Mouse (Mus musculus) heart, embryonic 11.5 days (tissue): ENCODE measurements around the gene Hacl1. TPM values are rescaled to one million over a fixed set of nuclear protein-coding genes. Genes with fewer than 3 reads are reported as not detected.
A peak's percentile ranks its signal among the peaks of the same experiment; 100 is the strongest.

Experiments
- ATAC-seq: fragments of 200-750 bp; cut with Nextera tagmentation; replicated peaks from 2 replicates; pipeline ENCODE4 v1.8.0; 2017; ENCODE audit warnings: moderate library complexity; ENCODE audit not compliant: insufficient number of reproducible peaks, low FRiP score, low TSS enrichment
- H3K27ac ChIP-seq: fragments of 300-500 bp; sonication (generic); 2 replicates; pipeline ENCODE4 v1.5.1; 2014; ENCODE audit warnings: mild to moderate bottlenecking, low read depth, low read length
- H3K27me3 ChIP-seq: fragments of 300-500 bp; sonication (generic); 2 replicates; pipeline ENCODE4 v1.6.1; 2014; ENCODE audit warnings: mild to moderate bottlenecking, low read length, mixed read lengths; ENCODE audit not compliant: control insufficient read depth, insufficient read depth
- H3K36me3 ChIP-seq: fragments of 300-500 bp; sonication (generic); 2 replicates; pipeline ENCODE4 v1.6.1; 2014; ENCODE audit warnings: mild to moderate bottlenecking, low read length, moderate library complexity, mixed read lengths; ENCODE audit not compliant: control insufficient read depth, insufficient read depth
- H3K4me1 ChIP-seq: fragments of 300-500 bp; sonication (generic); 2 replicates; pipeline ENCODE4 v1.6.1; 2014; ENCODE audit warnings: low read length; ENCODE audit not compliant: control insufficient read depth, insufficient read depth
- H3K4me2 ChIP-seq: fragments of 300-500 bp; sonication (generic); 2 replicates; pipeline ENCODE4 v1.6.1; 2014; ENCODE audit warnings: mild to moderate bottlenecking, moderate library complexity
- H3K4me3 ChIP-seq: fragments of 300-500 bp; sonication (generic); 2 replicates; pipeline ENCODE4 v1.5.1; 2014; ENCODE audit warnings: low read depth, low read length
- H3K9ac ChIP-seq: fragments of 300-500 bp; sonication (generic); 2 replicates; pipeline ENCODE4 v1.6.1; 2014; ENCODE audit warnings: mild to moderate bottlenecking, low read depth, low read length, moderate library complexity
- H3K9me3 ChIP-seq: fragments of 300-500 bp; sonication (generic); replicated peaks from 2 replicates; pipeline ENCODE4 v1.6.1; 2016; ENCODE audit warnings: low read length; ENCODE audit not compliant: control insufficient read depth
- WGBS: fragments of 180-500 bp; shearing (Covaris S2); extraction: QIAGEN DNeasy Blood & Tissue Kit; methylation state at CpG from one replicate; pipeline ENCODE4 v1.1.7; 2014; ENCODE audit not compliant: insufficient replicate concordance; 5-methylcytosine and 5-hydroxymethylcytosine counted together
- polyA plus RNA-seq: library from polyadenylated mRNA; unstranded; fragments of >200 nt; fragmentation: Nextera tagmentation; extraction: Ambion mirVana; gene quantifications from 2 replicates; pipeline ENCODE4 v1.2.1, GENCODE M21; 2014

Hacl1 gene
- polyA plus RNA-seq, 1 experiment from 2014 or later: 16.1 TPM

DNA sequence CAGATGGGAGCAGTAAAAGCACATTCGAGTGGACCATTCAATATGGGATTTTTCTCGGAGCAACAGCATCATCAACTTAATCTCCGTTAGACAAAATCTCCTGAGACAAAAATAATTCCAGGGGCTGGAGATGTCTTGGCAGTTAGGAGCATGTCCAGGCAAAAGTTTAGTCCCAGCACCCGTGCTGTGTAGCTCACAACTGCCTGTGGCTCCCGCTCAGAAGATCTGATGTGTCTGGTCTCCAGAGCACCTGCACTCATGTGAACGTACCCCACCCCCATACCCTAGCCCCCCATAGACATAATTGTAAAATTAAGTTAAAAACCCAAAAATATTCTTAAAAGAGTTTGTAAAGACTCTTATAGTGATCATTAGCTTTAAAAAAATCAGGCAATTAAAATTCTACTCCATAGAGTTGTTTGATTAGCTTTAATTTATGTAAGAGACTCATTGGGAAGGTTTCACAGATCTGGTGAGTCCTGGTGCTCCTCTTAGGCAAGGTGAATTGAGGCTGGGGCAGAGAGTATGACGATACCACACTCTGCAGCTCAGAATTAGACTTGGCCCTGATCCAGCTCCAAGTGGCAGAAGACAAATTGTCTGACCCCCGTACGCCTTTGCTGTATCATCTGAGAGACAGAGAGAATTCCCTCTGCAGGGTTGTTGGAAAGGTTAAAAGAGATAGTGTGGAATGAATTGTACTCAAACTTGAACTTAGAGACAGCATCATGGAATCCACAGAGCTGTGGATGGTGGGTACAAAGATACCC lies 62.9 kb downstream of the Hacl1 start:
- ATAC-seq: no peak
- 45% methylated on average over 9 of the region's 9 CpGs for WGBS
- no peaks in the 10 kb centered on the region for H3K27me3 ChIP-seq
- H3K9me3 ChIP-seq: no peaks in the 10 kb centered on the region; the same call in 1 of the 2 replicates
- no peak overlapping the region for H3K27ac ChIP-seq
- H3K4me1 ChIP-seq: peaks cover 24% of the 10 kb centered on the region
- H3K9ac ChIP-seq: no peak overlapping the region
- no peak overlapping the region for H3K4me3 ChIP-seq
- H3K36me3 ChIP-seq: no peaks in the 10 kb centered on the region
- peak overlapping the region; percentile 25 for H3K4me2 ChIP-seq

- H3K27ac ChIP-seq: peak overlapping the region; percentile 64
- H3K9me3 ChIP-seq: no peaks in the 10 kb centered on the region
- ATAC-seq: no peak
- peak overlapping the region; percentile 25 for H3K4me2 ChIP-seq
- H3K9ac ChIP-seq: no peak overlapping the region
- 30% methylated on average over 10 of the region's 10 CpGs for WGBS
- no peaks in the 10 kb centered on the region for H3K36me3 ChIP-seq
- H3K4me3 ChIP-seq: peak overlapping the region; percentile 2
- no peaks in the 10 kb centered on the region for H3K27me3 ChIP-seq
- peaks cover 24% of the 10 kb centered on the region for H3K4me1 ChIP-seq
Observed at GRCm38 (mm10) chr14:31576846-31577697, 64.0 kb downstream of the Hacl1 start.

DNA sequence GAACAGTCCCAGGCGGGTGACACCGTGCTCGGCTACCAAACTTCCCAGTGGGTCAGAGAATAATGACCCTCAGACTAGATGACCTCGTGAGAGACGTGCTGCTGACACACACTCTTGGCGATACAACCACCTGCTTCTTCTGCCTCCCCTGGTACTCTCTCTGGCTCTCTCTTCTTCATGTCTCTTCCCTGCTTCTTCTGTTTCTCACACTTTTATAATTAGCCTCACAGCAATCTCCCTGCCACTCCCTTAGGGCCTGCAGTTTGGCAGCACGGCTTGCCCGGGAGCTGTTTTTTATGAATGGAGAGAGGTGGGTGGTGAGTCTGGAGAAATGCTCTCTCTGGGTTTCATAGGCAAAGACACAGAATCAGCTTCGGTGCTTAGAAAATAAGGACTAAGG lies 65.2 kb downstream of the Hacl1 start:
- Histone ChIP-seq H3K36me3 (no peaks in the 10 kb centered on the region), H3K4me2 (peak overlapping the region; percentile 25), H3K9me3 (no peaks in the 10 kb centered on the region), H3K27ac (peak overlapping the region; percentile 64), H3K4me1 (peaks cover 26% of the 10 kb centered on the region), H3K9ac (peak overlapping the region; percentile 50), H3K27me3 (no peaks in the 10 kb centered on the region), H3K4me3 (peak overlapping the region; percentile 2; the same call in 1 of the 2 replicates)
- no peak for ATAC-seq
- 53% methylated on average over 9 of the region's 9 CpGs for WGBS

DNA sequence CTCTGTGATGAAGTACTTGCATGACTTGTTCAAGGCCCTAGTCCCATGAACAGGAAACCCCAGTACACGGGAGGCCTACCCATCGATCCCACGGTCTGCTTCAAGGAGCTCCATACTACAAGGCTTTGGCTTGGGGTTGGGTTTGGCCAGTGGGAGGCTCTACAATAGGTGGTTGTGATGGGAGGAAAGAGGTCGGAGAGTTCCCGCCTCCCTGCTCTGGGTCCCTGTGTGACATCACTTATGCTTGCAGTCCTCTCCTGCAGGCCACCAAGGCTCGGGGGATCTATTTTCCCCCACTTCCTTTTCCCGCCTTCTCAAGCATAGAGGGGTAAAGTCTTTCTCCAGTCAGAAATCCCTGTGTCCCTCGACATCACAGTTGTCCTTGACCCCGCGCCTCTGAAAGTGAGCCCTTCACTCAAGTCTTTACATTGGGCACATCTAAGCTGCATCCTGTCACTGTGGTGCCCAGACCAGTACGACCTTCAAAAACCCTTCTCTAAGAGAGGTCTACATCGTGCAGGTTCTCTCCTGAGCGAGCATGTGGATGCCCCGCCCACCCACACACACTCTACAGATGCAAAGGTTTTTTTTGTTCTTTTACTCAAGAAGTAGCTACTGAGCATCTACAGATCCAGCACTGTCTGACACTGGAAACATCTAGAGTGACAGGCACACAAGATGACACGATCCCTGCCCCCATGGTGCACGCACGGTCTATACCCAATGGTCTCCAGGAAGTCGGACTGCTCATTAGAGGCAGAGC lies 66.0 kb downstream of the Hacl1 start:
- Histone ChIP-seq H3K9ac (no peak overlapping the region), H3K4me3 (no peak overlapping the region), H3K27me3 (no peaks in the 10 kb centered on the region)

GRCm38 (mm10) chr14:31572561-31573175 lies 68.4 kb downstream of the Hacl1 start:
- Histone ChIP-seq H3K9ac (no peak overlapping the region), H3K36me3 (no peaks in the 10 kb centered on the region), H3K4me1 (peaks cover 34% of the 10 kb centered on the region), H3K27me3 (no peaks in the 10 kb centered on the region), H3K4me2 (no peak overlapping the region), H3K4me3 (no peak overlapping the region), H3K9me3 (no peaks in the 10 kb centered on the region), H3K27ac (no peak overlapping the region)
- 74% methylated on average over 9 of the region's 9 CpGs for WGBS
- ATAC-seq: no peak

More for the DNA sequence above, 66.0 kb downstream of the Hacl1 start:
- Histone ChIP-seq H3K36me3 (no peaks in the 10 kb centered on the region), H3K4me2 (peak overlapping the region; percentile 25; the same call in 1 of the 2 replicates), H3K4me1 (peaks cover 34% of the 10 kb centered on the region), H3K9me3 (no peaks in the 10 kb centered on the region), H3K27ac (no peak overlapping the region)
- ATAC-seq: no peak
- 90% methylated on average over 18 of the region's 18 CpGs for WGBS

DNA sequence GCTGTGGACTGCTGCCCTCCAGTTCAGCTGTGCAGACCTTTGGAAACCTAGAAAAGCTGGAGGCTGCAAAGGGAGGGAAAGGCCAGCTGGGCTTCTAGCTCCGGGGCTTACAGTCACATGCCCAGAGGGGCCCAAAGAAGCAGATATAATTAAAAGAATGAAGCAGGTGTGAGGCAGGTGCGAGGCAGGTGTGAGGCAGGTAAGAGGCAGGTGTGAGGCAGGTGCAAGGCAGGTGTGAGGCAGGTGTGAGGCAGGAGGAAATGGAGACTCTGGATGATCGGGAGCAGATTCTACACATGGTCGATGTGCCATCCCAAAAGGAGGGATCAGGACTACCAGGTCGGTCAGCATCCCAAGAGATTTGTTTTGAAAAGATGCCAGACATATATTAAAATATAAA lies 69.7 kb downstream of the Hacl1 start:
- no peaks in the 10 kb centered on the region for H3K9me3 ChIP-seq
- 84% methylated on average over 5 of the region's 5 CpGs for WGBS

GRCm38 (mm10) chr14:31570131-31570951 lies 70.7 kb downstream of the Hacl1 start:
- 27% methylated on average over 6 of the region's 6 CpGs for WGBS
- Histone ChIP-seq H3K27me3 (no peaks in the 10 kb centered on the region), H3K4me2 (no peak overlapping the region), H3K27ac (no peak overlapping the region), H3K36me3 (no peaks in the 10 kb centered on the region), H3K4me1 (peaks cover 26% of the 10 kb centered on the region), H3K9ac (no peak overlapping the region), H3K9me3 (no peaks in the 10 kb centered on the region), H3K4me3 (no peak overlapping the region)
- ATAC-seq: no peak

More for the DNA sequence above, 69.7 kb downstream of the Hacl1 start:
- Histone ChIP-seq H3K27me3 (no peaks in the 10 kb centered on the region), H3K9ac (no peak overlapping the region), H3K4me3 (no peak overlapping the region), H3K36me3 (no peaks in the 10 kb centered on the region), H3K4me1 (peaks cover 27% of the 10 kb centered on the region), H3K27ac (no peak overlapping the region), H3K4me2 (no peak overlapping the region)
- no peak for ATAC-seq
